29 mouse cellular contexts compared by ENCODE assay signal in genomic region chr14:60805871-60806270, GRCm38 (mm10). TPM values are rescaled to one million over a fixed set of nuclear protein-coding genes. Genes with fewer than 3 reads are reported as not detected.
DNase-seq lines count a peak whose midpoint lies in the region; ATAC-seq and TF ChIP-seq lines count a peak whose summit lies in the region.
"Had no signal": no experiment of that assay in that cellular context is flagged by ENCODE, and none has a peak within 500 bp of the region (broad histone marks: within the 10 kb centered on the region; RNA-seq: fewer than 3 reads in every experiment).

No protein-coding gene starts in this region.

- no peak for TF ChIP-seq CTCF in gastrocnemius, adult 2 months (IDR thresholded peaks at IDR 0.05)

- no peak for ATAC-seq in embryonic facial prominence, embryonic 13.5 days (ENCODE audit: insufficient number of reproducible peaks, insufficient read depth, low FRiP score, low TSS enrichment, low read depth)
- ATAC-seq: forebrain, embryonic 16.5 days; intestine, postnatal 0 days; liver, postnatal 0 days; midbrain, embryonic 15.5 days; Patski had no signal

- peaks cover 26% of the 10 kb centered on the region for H3K36me3 ChIP-seq in embryonic facial prominence, embryonic 13.5 days

- H3K9ac ChIP-seq in embryonic facial prominence, embryonic 13.5 days = no peak overlapping the region
- H3K9ac ChIP-seq: heart, embryonic 15.5 days; hindbrain, embryonic 12.5 days; liver, postnatal 0 days; midbrain, embryonic 15.5 days; neural tube, embryonic 13.5 days had no signal

- no peak overlapping the region for H3K4me2 ChIP-seq in embryonic facial prominence, embryonic 13.5 days
- H3K4me2 ChIP-seq: heart, embryonic 15.5 days; hindbrain, embryonic 12.5 days; midbrain, embryonic 15.5 days; neural tube, embryonic 13.5 days had no signal

- no peaks in the 10 kb centered on the region for H3K9me3 ChIP-seq in embryonic facial prominence, embryonic 13.5 days
- H3K9me3 ChIP-seq: G1E; heart, embryonic 15.5 days; hindbrain, embryonic 12.5 days; midbrain, embryonic 15.5 days; neural tube, embryonic 13.5 days had no signal

- H3K27ac ChIP-seq in gastrocnemius, adult 2 months = peak overlapping the region; percentile 65
- H3K27ac ChIP-seq in embryonic facial prominence, embryonic 13.5 days = peak overlapping the region; percentile 85
- H3K27ac ChIP-seq: heart, embryonic 15.5 days; hindbrain, embryonic 12.5 days; layer of hippocampus, adult 2 months; macrophage; midbrain, embryonic 15.5 days; neural tube, embryonic 13.5 days had no signal

- H3K4me3 ChIP-seq in gastrocnemius, adult 2 months = no peak overlapping the region
- H3K4me3 ChIP-seq in embryonic facial prominence, embryonic 13.5 days = no peak overlapping the region
- H3K4me3 ChIP-seq: heart, embryonic 15.5 days; hindbrain, embryonic 12.5 days; layer of hippocampus, adult 2 months; midbrain, embryonic 15.5 days; neural tube, embryonic 13.5 days had no signal

- WGBS in embryonic facial prominence, embryonic 13.5 days = 80% methylated on average over 1 of the region's 1 CpGs

- DNase-seq in gastrocnemius, adult 2 months = peak; percentile 47
- DNase-seq in gastrocnemius, postnatal 25 days = no peak
- peak; percentile 11 for DNase-seq in heart, postnatal 36 days
- DNase-seq in heart, postnatal 25 days (ENCODE audit: low spot score) = no peak
- DNase-seq in left cerebral cortex, postnatal 14 days (ENCODE audit: low spot score in 2 of 2) = no peak
- DNase-seq in thymus, postnatal 10 days (ENCODE audit: low spot score in 2 of 2) = no peak
- DNase-seq: adrenal gland, adult 8-10 months; B cell, adult 2 months; cerebellum, postnatal 10 days; kidney, postnatal 25 days; liver; liver, postnatal 0 days; retina, postnatal 1 day; right cerebral cortex, postnatal 25 days; thymus, postnatal 14 days had no signal

- H3K27me3 ChIP-seq in embryonic facial prominence, embryonic 13.5 days = no peaks in the 10 kb centered on the region
- H3K27me3 ChIP-seq: CH12.LX; heart, embryonic 15.5 days; hindbrain, embryonic 12.5 days; midbrain, embryonic 15.5 days; neural tube, embryonic 13.5 days; Patski had no signal

- peaks cover 31% of the 10 kb centered on the region for H3K4me1 ChIP-seq in embryonic facial prominence, embryonic 13.5 days
- H3K4me1 ChIP-seq: hindbrain, embryonic 12.5 days; midbrain, embryonic 15.5 days; neural tube, embryonic 13.5 days had no signal

- intact Hi-C loops in gastrocnemius, adult 2 months (cut with DNase I) = no loop called here
- intact Hi-C loops in heart, postnatal 36 days (cut with DNase I) = no loop called here
- intact Hi-C loops in heart, postnatal 25 days (cut with DNase I) = no loop called here
- intact Hi-C loops in left cerebral cortex, postnatal 14 days (cut with DNase I) = no loop called here

RNA-seq across cellular contexts. Expression of gene Mipep, which starts 21.5 kb away (rescaled TPM):
- total RNA-seq in gastrocnemius, adult 2 months (2021) = 10 to 100 TPM; 32.7 to 38.3 TPM
- 10 to 100 TPM; 30.4 to 31.2 TPM for total RNA-seq in gastrocnemius, postnatal 25 days (2021)
- total RNA-seq in heart, postnatal 36 days (2021) = 10 to 100 TPM; 61.9 to 62.4 TPM
- total RNA-seq in heart, postnatal 25 days (2021) = 10 to 100 TPM; 53.9 to 58.4 TPM
- 20.5 and 24.4 TPM in 2 replicates for polyA plus RNA-seq in embryonic facial prominence, embryonic 13.5 days (2015; fragmentation: Nextera tagmentation; extraction: Ambion mirVana)
- 10 to 100 TPM; 23.7 to 24.9 TPM for total RNA-seq in left cerebral cortex, postnatal 14 days (2021)

RNA-seq across cellular contexts. Expression of gene C1qtnf9, which starts 37.9 kb away (rescaled TPM):
- 10 to 100 TPM; 18.0 to 20.4 TPM for total RNA-seq in gastrocnemius, adult 2 months (2021)
- total RNA-seq in gastrocnemius, postnatal 25 days (2021) = 10 to 100 TPM; 19.2 to 23.5 TPM
- 10 to 100 TPM; 36.8 to 68.6 TPM for total RNA-seq in heart, postnatal 36 days (2021)
- total RNA-seq in heart, postnatal 25 days (2021) = 10 to 100 TPM; 43.1 to 50.6 TPM
- 0.80 and 1.0 TPM in 2 replicates for polyA plus RNA-seq in embryonic facial prominence, embryonic 13.5 days (2015; fragmentation: Nextera tagmentation; extraction: Ambion mirVana)
- total RNA-seq in left cerebral cortex, postnatal 14 days (2021) = under 1 TPM in 1 of 2 experiments, not detected in 1; 0.24 TPM
- total RNA-seq: CH12.LX had no signal
- polyA plus RNA-seq: embryonic facial prominence, embryonic 11.5 days; forebrain, embryonic 16.5 days; G1E; kidney, embryonic 14.5 days; macrophage; Patski had no signal

Comparison
In these comparisons a context has a peak if more than half of its experiments do, and no peak if none do; other contexts are left out.
1. DNase-seq: peak in gastrocnemius, adult 2 months (single experiment) and heart, postnatal 36 days (2 of 2); none in gastrocnemius, postnatal 25 days (single experiment), heart, postnatal 25 days (single experiment), left cerebral cortex, postnatal 14 days (0 of 2) and thymus, postnatal 10 days (0 of 2).
2. RNA of gene C1qtnf9, which starts 37.9 kb away (total RNA-seq): 36.8 to 68.6 TPM in heart, postnatal 36 days, 43.1 to 50.6 TPM in heart, postnatal 25 days, 19.2 to 23.5 TPM in gastrocnemius, postnatal 25 days and 18.0 to 20.4 TPM in gastrocnemius, adult 2 months; 0.24 TPM in left cerebral cortex, postnatal 14 days; every median in the first group is over 10 times any median in the second.